Mouse (Mus musculus): ENCODE measurements around the gene Tnfaip2. TPM values are rescaled to one million over a fixed set of nuclear protein-coding genes. Genes with fewer than 3 reads are reported as not detected.

Gene Tnfaip2
- polyA plus RNA-seq, 1 experiment from 2014 or later, result 77.2 TPM

- Histone ChIP-seq H3K4me1 (ENCODE audit: control insufficient read depth, low read depth, low read length) (peaks cover 7% of the 10 kb centered on the region), H3K4me3 (ENCODE audit: low read depth, low read length) (no peak overlapping the region), H3K9ac (ENCODE audit: low read depth, low read length) (no peak overlapping the region), H3K4me2 (ENCODE audit: low read depth, low read length) (no peak overlapping the region), H3K27ac (ENCODE audit: low read length) (no peak overlapping the region), H3K9me3 (replicated peaks; ENCODE audit: control insufficient read depth, low read length) (no peaks in the 10 kb centered on the region), H3K27me3 (ENCODE audit: control insufficient read depth, insufficient read depth, low read depth, low read length) (peaks cover 3% of the 10 kb centered on the region; the same call in 1 of the 2 replicates), H3K36me3 (ENCODE audit: control insufficient read depth, insufficient read depth) (peaks cover 20% of the 10 kb centered on the region)
- 79% methylated on average over 1 of the region's 1 CpGs for WGBS (ENCODE audit: insufficient replicate concordance)
- ATAC-seq (ENCODE audit: low read depth), result no peak
Observed at GRCm38 (mm10) chr12:111457742-111458141, 15.5 kb downstream of the Tnfaip2 start.

- no peaks in the 10 kb centered on the region for H3K9me3 ChIP-seq (replicated peaks; ENCODE audit: control insufficient read depth, low read length)
- H3K4me3 ChIP-seq (ENCODE audit: low read depth, low read length), result no peak overlapping the region
- no peak overlapping the region for H3K27ac ChIP-seq (ENCODE audit: low read length)
- H3K27me3 ChIP-seq (ENCODE audit: control insufficient read depth, insufficient read depth, low read depth, low read length), result peaks cover 3% of the 10 kb centered on the region
- H3K4me1 ChIP-seq (ENCODE audit: control insufficient read depth, low read depth, low read length), result peaks cover 2% of the 10 kb centered on the region; the same call in 1 of the 2 replicates
- H3K9ac ChIP-seq (ENCODE audit: low read depth, low read length), result no peak overlapping the region
- H3K36me3 ChIP-seq (ENCODE audit: control insufficient read depth, insufficient read depth), result no peaks in the 10 kb centered on the region
- no peak overlapping the region for H3K4me2 ChIP-seq (ENCODE audit: low read depth, low read length)
- peak; percentile 66 for ATAC-seq (ENCODE audit: low read depth)
- 54% methylated on average over 7 of the region's 7 CpGs for WGBS (ENCODE audit: insufficient replicate concordance)
Observed at GRCm38 (mm10) chr12:111463570-111463969, 21.3 kb downstream of the Tnfaip2 start.

GRCm38 (mm10) chr12:111466369-111466768 lies 24.1 kb downstream of the Tnfaip2 start:
- no peak for ATAC-seq (ENCODE audit: low read depth)
- no peaks in the 10 kb centered on the region; the same call in 1 of the 2 replicates for H3K4me1 ChIP-seq (ENCODE audit: control insufficient read depth, low read depth, low read length)
- no peak overlapping the region for H3K9ac ChIP-seq (ENCODE audit: low read depth, low read length)
- H3K27me3 ChIP-seq (ENCODE audit: control insufficient read depth, insufficient read depth, low read depth, low read length), result peaks cover 6% of the 10 kb centered on the region
- no peaks in the 10 kb centered on the region for H3K36me3 ChIP-seq (ENCODE audit: control insufficient read depth, insufficient read depth)
- WGBS (ENCODE audit: insufficient replicate concordance), result 67% methylated on average over 3 of the region's 3 CpGs
- H3K4me3 ChIP-seq (ENCODE audit: low read depth, low read length), result no peak overlapping the region
- no peak overlapping the region for H3K4me2 ChIP-seq (ENCODE audit: low read depth, low read length)
- no peaks in the 10 kb centered on the region for H3K9me3 ChIP-seq (replicated peaks; ENCODE audit: control insufficient read depth, low read length)
- H3K27ac ChIP-seq (ENCODE audit: low read length), result no peak overlapping the region

GRCm38 (mm10) chr12:111468206-111468605 lies 25.9 kb downstream of the Tnfaip2 start:
- H3K36me3 ChIP-seq (ENCODE audit: control insufficient read depth, insufficient read depth), result no peaks in the 10 kb centered on the region
- no peak for ATAC-seq (ENCODE audit: low read depth)
- no peak overlapping the region for H3K27ac ChIP-seq (ENCODE audit: low read length)
- no peaks in the 10 kb centered on the region; the same call in 1 of the 2 replicates for H3K4me1 ChIP-seq (ENCODE audit: control insufficient read depth, low read depth, low read length)
- no peak overlapping the region for H3K9ac ChIP-seq (ENCODE audit: low read depth, low read length)
- peaks cover 3% of the 10 kb centered on the region for H3K27me3 ChIP-seq (ENCODE audit: control insufficient read depth, insufficient read depth, low read depth, low read length)
- H3K9me3 ChIP-seq (replicated peaks; ENCODE audit: control insufficient read depth, low read length), result no peaks in the 10 kb centered on the region
- H3K4me3 ChIP-seq (ENCODE audit: low read depth, low read length), result no peak overlapping the region
- H3K4me2 ChIP-seq (ENCODE audit: low read depth, low read length), result no peak overlapping the region
- WGBS (ENCODE audit: insufficient replicate concordance), result 68% methylated on average over 7 of the region's 7 CpGs

GRCm38 (mm10) chr12:111469507-111469906 lies 27.2 kb downstream of the Tnfaip2 start:
- Histone ChIP-seq H3K36me3 (ENCODE audit: control insufficient read depth, insufficient read depth) (no peaks in the 10 kb centered on the region), H3K4me1 (ENCODE audit: control insufficient read depth, low read depth, low read length) (no peaks in the 10 kb centered on the region), H3K4me2 (ENCODE audit: low read depth, low read length) (no peak overlapping the region), H3K9ac (ENCODE audit: low read depth, low read length) (no peak overlapping the region), H3K9me3 (replicated peaks; ENCODE audit: control insufficient read depth, low read length) (no peaks in the 10 kb centered on the region), H3K4me3 (ENCODE audit: low read depth, low read length) (no peak overlapping the region), H3K27me3 (ENCODE audit: control insufficient read depth, insufficient read depth, low read depth, low read length) (peaks cover 3% of the 10 kb centered on the region; the same call in 1 of the 2 replicates), H3K27ac (ENCODE audit: low read length) (no peak overlapping the region)
- 6% methylated on average over 8 of the region's 8 CpGs for WGBS (ENCODE audit: insufficient replicate concordance)
- 0 out of 2 replicates have a peak, but pooled peaks have one; percentile 43 for ATAC-seq (ENCODE audit: low read depth)

GRCm38 (mm10) chr12:111471119-111471518 lies 28.9 kb downstream of the Tnfaip2 start:
- Histone ChIP-seq H3K27me3 (ENCODE audit: control insufficient read depth, insufficient read depth, low read depth, low read length) (peaks cover 3% of the 10 kb centered on the region; the same call in 1 of the 2 replicates), H3K4me2 (ENCODE audit: low read depth, low read length) (no peak overlapping the region), H3K9ac (ENCODE audit: low read depth, low read length) (no peak overlapping the region), H3K36me3 (ENCODE audit: control insufficient read depth, insufficient read depth) (no peaks in the 10 kb centered on the region), H3K9me3 (replicated peaks; ENCODE audit: control insufficient read depth, low read length) (no peaks in the 10 kb centered on the region), H3K27ac (ENCODE audit: low read length) (no peak overlapping the region), H3K4me3 (ENCODE audit: low read depth, low read length) (no peak overlapping the region), H3K4me1 (ENCODE audit: control insufficient read depth, low read depth, low read length) (no peaks in the 10 kb centered on the region)
- no peak for ATAC-seq (ENCODE audit: low read depth)
- WGBS (ENCODE audit: insufficient replicate concordance), result 21% methylated on average over 1 of the region's 1 CpGs

GRCm38 (mm10) chr12:111471721-111472120 lies 29.5 kb downstream of the Tnfaip2 start:
- no peak for ATAC-seq (ENCODE audit: low read depth)
- H3K36me3 ChIP-seq (ENCODE audit: control insufficient read depth, insufficient read depth), result no peaks in the 10 kb centered on the region
- H3K9ac ChIP-seq (ENCODE audit: low read depth, low read length), result no peak overlapping the region
- H3K4me1 ChIP-seq (ENCODE audit: control insufficient read depth, low read depth, low read length), result no peaks in the 10 kb centered on the region
- H3K9me3 ChIP-seq (replicated peaks; ENCODE audit: control insufficient read depth, low read length), result no peaks in the 10 kb centered on the region
- H3K4me3 ChIP-seq (ENCODE audit: low read depth, low read length), result no peak overlapping the region
- 49% methylated on average over 3 of the region's 3 CpGs for WGBS (ENCODE audit: insufficient replicate concordance)
- H3K27me3 ChIP-seq (ENCODE audit: control insufficient read depth, insufficient read depth, low read depth, low read length), result peaks cover 3% of the 10 kb centered on the region; the same call in 1 of the 2 replicates
- H3K27ac ChIP-seq (ENCODE audit: low read length), result no peak overlapping the region
- no peak overlapping the region for H3K4me2 ChIP-seq (ENCODE audit: low read depth, low read length)

GRCm38 (mm10) chr12:111472886-111473285 lies 30.6 kb downstream of the Tnfaip2 start:
- ATAC-seq (ENCODE audit: low read depth), result no peak
- Histone ChIP-seq H3K4me1 (ENCODE audit: control insufficient read depth, low read depth, low read length) (no peaks in the 10 kb centered on the region), H3K27me3 (ENCODE audit: control insufficient read depth, insufficient read depth, low read depth, low read length) (peaks cover 3% of the 10 kb centered on the region; the same call in 1 of the 2 replicates), H3K9ac (ENCODE audit: low read depth, low read length) (no peak overlapping the region), H3K4me3 (ENCODE audit: low read depth, low read length) (no peak overlapping the region), H3K9me3 (replicated peaks; ENCODE audit: control insufficient read depth, low read length) (no peaks in the 10 kb centered on the region), H3K27ac (ENCODE audit: low read length) (no peak overlapping the region), H3K36me3 (ENCODE audit: control insufficient read depth, insufficient read depth) (no peaks in the 10 kb centered on the region), H3K4me2 (ENCODE audit: low read depth, low read length) (no peak overlapping the region)
- WGBS (ENCODE audit: insufficient replicate concordance), result 60% methylated on average over 5 of the region's 5 CpGs

- Histone ChIP-seq H3K27ac (ENCODE audit: low read length) (no peak overlapping the region), H3K4me2 (ENCODE audit: low read depth, low read length) (no peak overlapping the region), H3K27me3 (ENCODE audit: control insufficient read depth, insufficient read depth, low read depth, low read length) (peaks cover 7% of the 10 kb centered on the region), H3K4me1 (ENCODE audit: control insufficient read depth, low read depth, low read length) (no peaks in the 10 kb centered on the region), H3K4me3 (ENCODE audit: low read depth, low read length) (no peak overlapping the region), H3K36me3 (ENCODE audit: control insufficient read depth, insufficient read depth) (no peaks in the 10 kb centered on the region), H3K9ac (ENCODE audit: low read depth, low read length) (no peak overlapping the region), H3K9me3 (replicated peaks; ENCODE audit: control insufficient read depth, low read length) (no peaks in the 10 kb centered on the region)
- 76% methylated on average over 3 of the region's 3 CpGs for WGBS (ENCODE audit: insufficient replicate concordance)
- ATAC-seq (ENCODE audit: low read depth), result no peak
Observed at GRCm38 (mm10) chr12:111474384-111474783, 32.1 kb downstream of the Tnfaip2 start.

All from liver, embryonic 16.5 days (tissue).